Mouse (Mus musculus): ENCODE data around the gene Catip.

DNA sequence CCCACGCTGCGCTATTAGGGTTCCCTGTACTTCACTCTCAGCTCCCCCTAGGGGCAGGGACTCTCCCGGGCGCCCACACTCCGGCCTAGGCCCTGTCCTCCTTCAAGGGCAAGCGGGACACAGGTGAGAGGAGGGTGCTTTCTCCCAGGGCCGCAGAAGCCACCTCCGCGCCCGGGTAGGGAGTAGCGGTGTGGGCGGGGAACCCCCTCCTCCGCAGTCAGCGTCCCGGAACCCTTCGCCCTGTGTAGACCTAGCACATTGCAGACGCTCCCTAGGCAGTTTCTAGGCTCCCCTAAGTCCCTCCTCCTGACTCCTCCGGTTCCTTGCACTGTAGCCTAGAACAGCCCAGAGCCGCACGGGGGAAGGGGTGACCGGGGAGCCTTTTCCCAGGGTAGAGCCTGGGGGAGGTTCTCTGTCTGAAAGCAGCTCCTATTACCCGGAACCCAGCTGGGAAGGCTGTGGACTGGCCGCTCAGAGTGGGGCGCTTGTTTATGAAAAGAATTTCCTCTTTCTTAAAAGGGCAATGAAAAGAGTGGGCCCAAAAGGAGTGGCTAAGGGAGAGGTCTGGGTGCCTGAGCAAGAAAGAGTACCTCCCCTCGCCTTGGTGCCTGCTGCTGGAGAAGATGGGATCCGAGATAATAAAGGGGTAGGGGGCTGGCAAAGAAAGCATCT is 24.9 kb downstream of the Catip start:
- no peak for TF ChIP-seq POLR2A (IDR thresholded peaks at IDR 0.05; ENCODE audit: control insufficient read depth, low read depth, low read length)
- TF ChIP-seq CTCF (IDR thresholded peaks at IDR 0.05; ENCODE audit: control insufficient read depth, insufficient read depth, insufficient replicate concordance, low read depth, low read length), result 0 out of 2 replicates have a peak, but pooled peaks have one; percentile 6

Measured in testis, adult 2 months (tissue).